Mouse (Mus musculus) myocyte (in vitro differentiated cells): Measurements from ENCODE around the gene Jakmip3. TPM values are rescaled to one million over a fixed set of nuclear protein-coding genes. Genes with fewer than 3 reads are reported as not detected.
A peak's percentile ranks its signal among the peaks of the same experiment; 100 is the strongest.

Experiments
- H3K27me3 ChIP-seq: one replicate; pipeline ENCODE4 v1.6.1; 2011; ENCODE audit not compliant: control insufficient read depth, insufficient read depth, insufficient read length
- H3K36me3 ChIP-seq: one replicate; pipeline ENCODE4 v1.6.1; 2011; ENCODE audit not compliant: control insufficient read depth, insufficient read depth
- H3K4me2 ChIP-seq: one replicate; pipeline ENCODE4 v1.6.1; 2011; ENCODE audit warnings: low read depth, control low read depth
- H3K4me3 ChIP-seq: one replicate; pipeline ENCODE4 v1.5.1; 2011; ENCODE audit warnings: mild to moderate bottlenecking, control low read depth, moderate library complexity
- H3K79me2 ChIP-seq: one replicate; pipeline ENCODE4 v1.6.1; 2011; ENCODE audit not compliant: control insufficient read depth, insufficient read depth
- H3ac ChIP-seq: one replicate; pipeline ENCODE4 v1.6.1; 2011; ENCODE audit not compliant: control insufficient read depth, insufficient read length
- CEBPB ChIP-seq: IDR thresholded peaks from 2 replicates; pipeline ENCODE4 v1.6.1; 2011; ENCODE audit warnings: mild to moderate bottlenecking, moderate library complexity; ENCODE audit not compliant: poor library complexity, insufficient read depth, severe bottlenecking
- MAX ChIP-seq: IDR thresholded peaks from one replicate; pipeline ENCODE4 v1.6.1; 2011; ENCODE audit warnings: low read depth, mild to moderate bottlenecking, control low read depth
- MYOD1 ChIP-seq, 3 experiments: IDR thresholded peaks; one replicate each; pipeline ENCODE4 v1.6.1; 2011; ENCODE audit warnings: control low read depth in 2 of 3, low read depth in 2 of 3, mild to moderate bottlenecking in 2 of 3, moderate library complexity in 1 of 3; ENCODE audit not compliant: insufficient read length in 2 of 3, control insufficient read depth in 1 of 3
- MYOG ChIP-seq, 3 experiments: IDR thresholded peaks; one replicate each; pipeline ENCODE4 v1.6.1; 2011; ENCODE audit warnings: control low read depth in 2 of 3, low read depth in 2 of 3, mild to moderate bottlenecking in 2 of 3; ENCODE audit not compliant: insufficient read length in 2 of 3, control insufficient read depth in 1 of 3, insufficient read depth in 1 of 3
- POLR2A ChIP-seq: IDR thresholded peaks from one replicate; pipeline ENCODE4 v1.6.1; 2011; ENCODE audit warnings: low read depth, mild to moderate bottlenecking, control low read depth, moderate library complexity; ENCODE audit not compliant: insufficient read length
- POLR2AphosphoS2 ChIP-seq: IDR thresholded peaks from one replicate; pipeline ENCODE4 v1.6.1; 2011; ENCODE audit warnings: low read depth, control low read depth; ENCODE audit not compliant: insufficient read length
- REST ChIP-seq: IDR thresholded peaks from one replicate; pipeline ENCODE4 v1.6.1; 2011; ENCODE audit warnings: mild to moderate bottlenecking, control low read depth, moderate library complexity; ENCODE audit not compliant: insufficient read depth, insufficient read length
- SRF ChIP-seq: IDR thresholded peaks from one replicate; pipeline ENCODE4 v1.6.1; 2011; ENCODE audit warnings: low read depth; ENCODE audit not compliant: control insufficient read depth, insufficient read length
- TCF12 ChIP-seq: IDR thresholded peaks from one replicate; pipeline ENCODE4 v1.6.1; 2011; ENCODE audit warnings: mild to moderate bottlenecking, control low read depth; ENCODE audit not compliant: poor library complexity, insufficient read depth, severe bottlenecking
- TCF3 ChIP-seq: IDR thresholded peaks from one replicate; pipeline ENCODE4 v1.6.1; 2011; ENCODE audit warnings: low read depth, control low read depth; ENCODE audit not compliant: insufficient read length
- USF1 ChIP-seq: IDR thresholded peaks from one replicate; pipeline ENCODE4 v1.6.1; 2011; ENCODE audit warnings: low read depth, mild to moderate bottlenecking, control low read depth, moderate library complexity
- polyA plus RNA-seq: library from polyadenylated mRNA; unstranded; fragments of >200 nt; fragmentation: generic; extraction: Trizol; gene quantifications from one replicate; pipeline ENCODE4 v1.2.1, GENCODE M21; 2012; ENCODE audit warnings: missing spikeins

Jakmip3 gene
- polyA plus RNA-seq, result 0.01 TPM

GRCm38 (mm10) chr7:138940612-138941461 lies at the start of gene Jakmip3:
TSS of gene Jakmip3 (plus strand) at chr7:138940730.
- H3K79me2 ChIP-seq, result no peaks in the 10 kb centered on the region
- H3K27me3 ChIP-seq, result peaks cover 60% of the 10 kb centered on the region
- H3K4me2 ChIP-seq, result peak within 1 kb of the TSS; percentile 6
- no peaks in the 10 kb centered on the region for H3K36me3 ChIP-seq
- no peak within 1 kb of the TSS for H3K4me3 ChIP-seq
- no peak for TF ChIP-seq MYOG (IDR thresholded peaks at IDR 0.05; ENCODE audit: control insufficient read depth in 1 of 3, insufficient read depth in 1 of 3, insufficient read length in 2 of 3, low read depth in 2 of 3)
- TF ChIP-seq SRF, result no peak
- no peak for TF ChIP-seq POLR2AphosphoS2
- no peak within 1 kb of the TSS for H3ac ChIP-seq

- Histone ChIP-seq H3K79me2 (peaks cover 15% of the 10 kb centered on the region), H3K4me2 (no peak overlapping the region), H3K4me3 (no peak overlapping the region), H3K27me3 (no peaks in the 10 kb centered on the region), H3K36me3 (peaks cover 36% of the 10 kb centered on the region), H3ac (no peak overlapping the region)
- TF ChIP-seq SRF, result no peak
- TF ChIP-seq TCF12, result no peak
- TF ChIP-seq TCF3, result no peak
- TF ChIP-seq POLR2A, result no peak
- TF ChIP-seq MYOD1 (IDR thresholded peaks at IDR 0.05; ENCODE audit: control insufficient read depth in 1 of 3, insufficient read length in 2 of 3, low read depth in 2 of 3), result no peak
- no peak for TF ChIP-seq MYOG (IDR thresholded peaks at IDR 0.05; ENCODE audit: control insufficient read depth in 1 of 3, insufficient read depth in 1 of 3, insufficient read length in 2 of 3, low read depth in 2 of 3)
- TF ChIP-seq MAX, result no peak
- no peak for TF ChIP-seq REST
- no peak for TF ChIP-seq POLR2AphosphoS2
- no peak for TF ChIP-seq CEBPB
- TF ChIP-seq USF1, result no peak
Observed at GRCm38 (mm10) chr7:138898122-138898521, 42.4 kb upstream of the Jakmip3 start.

GRCm38 (mm10) chr7:138898743-138899142 lies 41.8 kb upstream of the Jakmip3 start:
- H3K36me3 ChIP-seq, result peaks cover 33% of the 10 kb centered on the region
- no peak overlapping the region for H3ac ChIP-seq
- TF ChIP-seq CEBPB (no peak), USF1 (no peak), REST (no peak), MYOG (IDR thresholded peaks at IDR 0.05; ENCODE audit: control insufficient read depth in 1 of 3, insufficient read depth in 1 of 3, insufficient read length in 2 of 3, low read depth in 2 of 3) (no peak), SRF (no peak), TCF12 (no peak), MAX (no peak), POLR2A (no peak), MYOD1 (IDR thresholded peaks at IDR 0.05; ENCODE audit: control insufficient read depth in 1 of 3, insufficient read length in 2 of 3, low read depth in 2 of 3) (no peak)
- peaks cover 21% of the 10 kb centered on the region for H3K79me2 ChIP-seq
- no peaks in the 10 kb centered on the region for H3K27me3 ChIP-seq
- H3K4me2 ChIP-seq, result no peak overlapping the region
- no peak overlapping the region for H3K4me3 ChIP-seq

- H3ac ChIP-seq, result no peak overlapping the region
- H3K4me3 ChIP-seq, result no peak overlapping the region
- H3K27me3 ChIP-seq, result no peaks in the 10 kb centered on the region
- no peaks in the 10 kb centered on the region for H3K36me3 ChIP-seq
- TF ChIP-seq POLR2AphosphoS2, result no peak
- no peak for TF ChIP-seq USF1
- TF ChIP-seq SRF, result no peak
- TF ChIP-seq MAX, result no peak
- TF ChIP-seq TCF3, result no peak
- H3K79me2 ChIP-seq, result peaks cover 68% of the 10 kb centered on the region
- peak overlapping the region; percentile 50 for H3K4me2 ChIP-seq
Observed at GRCm38 (mm10) chr7:138903886-138904435, 36.6 kb upstream of the Jakmip3 start.

- H3K4me3 ChIP-seq, result peak overlapping the region; percentile 49
- H3K4me2 ChIP-seq, result peak overlapping the region; percentile 98
- no peak for TF ChIP-seq POLR2A
- TF ChIP-seq USF1, result no peak
- no peak for TF ChIP-seq MYOG (IDR thresholded peaks at IDR 0.05; ENCODE audit: control insufficient read depth in 1 of 3, insufficient read depth in 1 of 3, insufficient read length in 2 of 3, low read depth in 2 of 3)
- no peak for TF ChIP-seq MAX
- no peak for TF ChIP-seq TCF3
- TF ChIP-seq SRF, result no peak
- TF ChIP-seq REST, result no peak
- TF ChIP-seq TCF12, result no peak
Observed at GRCm38 (mm10) chr7:138906441-138906840, 34.1 kb upstream of the Jakmip3 start.

More at GRCm38 (mm10) chr7:138906441-138906840, 34.1 kb upstream of the Jakmip3 start:
- Histone ChIP-seq H3K27me3 (no peaks in the 10 kb centered on the region), H3ac (no peak overlapping the region), H3K36me3 (no peaks in the 10 kb centered on the region), H3K79me2 (peaks cover 68% of the 10 kb centered on the region)
